Mouse (Mus musculus) cerebellum, adult 2 months (tissue): ENCODE data around the gene Mgat1. TPM values are rescaled to one million over a fixed set of nuclear protein-coding genes. Genes with fewer than 3 reads are reported as not detected.
"Not testable (repeated sequence)": the region's sequence is repeated elsewhere in the genome, so short reads cannot be mapped to it uniquely, and the experiment has no call there.

ENCODE experiments used
- DNase-seq, 2 experiments: peaks; one replicate each; pipeline ENCODE4 v3.0.0; 2021
- H3K27ac ChIP-seq: fragments of 200-500 bp; 2 replicates; pipeline ENCODE4 v1.5.1; 2012; ENCODE audit warnings: low read length, control low read depth, inconsistent platforms; ENCODE audit not compliant: insufficient read depth
- H3K27me3 ChIP-seq: fragments of 200-500 bp; 2 replicates; pipeline ENCODE4 v1.6.1; 2012; ENCODE audit warnings: inconsistent platforms, mild to moderate bottlenecking, low read length, moderate library complexity; ENCODE audit not compliant: control insufficient read depth, insufficient read depth
- H3K4me1 ChIP-seq: fragments of 200-500 bp; 2 replicates; pipeline ENCODE4 v1.6.1; 2011; ENCODE audit warnings: low read length; ENCODE audit not compliant: control insufficient read depth, insufficient read depth
- H3K4me3 ChIP-seq: fragments of 200-500 bp; replicated peaks from 2 replicates; pipeline ENCODE3; 2011; ENCODE audit warnings: mild to moderate bottlenecking, low read depth, low read length, control low read depth; ENCODE audit not compliant: insufficient read depth
- CTCF ChIP-seq: fragments of 200-500 bp; IDR thresholded peaks from 2 replicates; pipeline ENCODE4 v1.5.1; 2011; ENCODE audit warnings: low read depth, mild to moderate bottlenecking, control low read depth, low read length, moderate library complexity, borderline replicate concordance; ENCODE audit not compliant: insufficient read depth
- POLR2A ChIP-seq: fragments of 200-500 bp; IDR thresholded peaks from 2 replicates; pipeline ENCODE4 v1.6.1; 2011; ENCODE audit warnings: low read length, control low read depth, borderline replicate concordance; ENCODE audit not compliant: insufficient read depth
- WGBS: fragments of 180-500 bp; shearing (Covaris S2); methylation state at CpG from one replicate; pipeline ENCODE4 v1.1.7; 2018; 5-methylcytosine and 5-hydroxymethylcytosine counted together
- polyA plus RNA-seq: library from polyadenylated mRNA; depleted of rRNA; stranded (reverse); fragments of >200 nt; gene quantifications from 2 replicates; pipeline ENCODE4 v1.2.3, GENCODE M21; 2012; rRNA removed

The Mgat1 gene
- polyA plus RNA-seq, 1 experiment, result 61.2 TPM

DNA sequence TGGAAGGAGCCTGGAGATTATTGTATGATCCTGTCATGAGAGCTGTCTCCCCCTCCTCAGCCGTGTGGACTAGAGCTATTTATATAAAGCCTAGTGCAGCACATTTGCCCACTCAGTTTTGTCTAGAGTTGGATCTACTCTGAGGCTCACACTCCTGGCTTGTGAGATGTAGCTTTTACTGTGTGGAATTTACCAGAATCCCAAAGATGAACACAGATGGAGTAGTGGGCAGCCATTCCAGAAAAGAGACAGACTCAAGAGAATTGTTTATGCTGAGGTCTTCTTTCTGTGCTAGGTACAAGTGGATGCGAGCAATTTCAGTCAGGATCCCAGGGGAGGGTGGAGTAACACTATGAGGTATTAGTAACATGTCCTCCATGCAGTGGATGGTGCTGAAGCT, 43.3 kb downstream of the Mgat1 start:
- Histone ChIP-seq H3K27me3 (no peaks in the 10 kb centered on the region), H3K4me3 (no peak overlapping the region), H3K27ac (no peak overlapping the region), H3K4me1 (no peaks in the 10 kb centered on the region)
- WGBS, result 74% methylated on average over 2 of the region's 2 CpGs
- no peak for DNase-seq
- TF ChIP-seq POLR2A (no peak), CTCF (no peak)

DNA sequence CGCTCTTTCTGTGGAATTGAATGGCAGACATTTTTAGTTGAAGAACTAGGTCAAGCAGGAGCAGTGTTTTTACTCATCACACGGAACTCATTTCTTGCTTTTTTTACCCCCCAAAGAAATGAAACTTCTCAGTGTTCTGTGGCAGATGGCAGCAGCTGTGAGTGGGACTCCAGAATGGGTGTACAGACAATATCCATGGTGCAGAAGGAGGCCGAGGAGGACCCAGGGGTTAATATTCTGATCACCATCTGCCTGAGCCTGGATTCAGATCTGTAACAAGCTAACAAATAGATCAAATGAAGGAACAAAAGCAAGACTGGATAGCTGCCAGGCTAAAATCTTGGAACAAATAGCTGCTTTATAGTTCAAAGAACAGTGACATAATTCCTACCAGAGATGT, 48.8 kb downstream of the Mgat1 start:
- Histone ChIP-seq H3K4me1 (no peaks in the 10 kb centered on the region), H3K27me3 (no peaks in the 10 kb centered on the region), H3K4me3 (no peak overlapping the region), H3K27ac (no peak overlapping the region)
- no peak for DNase-seq
- WGBS, result 39% methylated on average over 3 of the region's 3 CpGs
- no peak for TF ChIP-seq CTCF

DNA sequence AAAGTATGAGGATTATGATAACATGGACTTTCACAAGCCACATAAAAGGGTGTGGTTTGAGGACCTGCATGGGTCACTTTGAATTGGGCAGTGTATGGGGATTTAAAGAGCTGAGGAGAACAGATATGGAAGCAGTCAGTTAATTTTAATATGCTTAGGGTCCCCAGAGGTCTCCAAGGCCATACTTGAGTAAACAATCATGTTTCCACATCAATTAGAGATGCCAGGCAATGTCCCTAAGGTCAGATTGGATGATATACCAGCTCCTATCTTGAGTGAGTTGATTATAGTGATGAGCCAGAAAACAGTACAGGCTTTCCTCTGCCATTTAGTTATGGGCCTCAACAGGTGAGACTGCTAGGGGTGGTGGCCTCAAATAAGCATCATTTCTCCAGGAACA, 60.5 kb downstream of the Mgat1 start, which contains the start of gene Olfr10:
TSS of gene Olfr10 (plus strand) at position 301 of the 400 bp plus-strand sequence.
- no peak for TF ChIP-seq CTCF
- no peak for TF ChIP-seq POLR2A

GRCm38 (mm10) chr11:49308547-49308946, 64.6 kb downstream of the Mgat1 start:
- WGBS, result 80% methylated on average over 5 of the region's 5 CpGs
- not testable (repeated sequence) for DNase-seq, H3K27me3 ChIP-seq, H3K27ac ChIP-seq, H3K4me3 ChIP-seq, H3K4me1 ChIP-seq

More for the DNA sequence above, 60.5 kb downstream of the Mgat1 start, which contains the start of gene Olfr10:
- Histone ChIP-seq H3K27ac (no peak within 1 kb of the TSS), H3K4me1 (no peaks in the 10 kb centered on the region), H3K4me3 (no peak within 1 kb of the TSS), H3K27me3 (no peaks in the 10 kb centered on the region)
- no peak for DNase-seq

Other genes starting within 250 kb of the Mgat1 start
- 0.88 and 1.00 TPM in 2 replicates for gene 9930111J21Rik2, start 192.9 kb upstream of the Mgat1 start, polyA plus RNA-seq
- 1.4 and 2.3 TPM in 2 replicates for gene Tgtp2, start 180.0 kb upstream of the Mgat1 start, polyA plus RNA-seq
- gene Ifi47, start 167.6 kb upstream of the Mgat1 start, polyA plus RNA-seq, result 1.6 TPM in 2 replicates
- not detected in 2 replicates for gene Olfr1396, start 129.3 kb upstream of the Mgat1 start, polyA plus RNA-seq
- gene Olfr1395, start 101.9 kb upstream of the Mgat1 start, polyA plus RNA-seq, result 0.11 TPM in 1 of 2 replicates, not detected in the other
- gene Olfr1394, start 89.8 kb upstream of the Mgat1 start, polyA plus RNA-seq, result not detected in 2 replicates
- gene Btnl9, start 57.0 kb upstream of the Mgat1 start, polyA plus RNA-seq, result 0.11 TPM in 1 of 2 replicates, not detected in the other
- 22.6 and 24.6 TPM in 2 replicates for gene Zfp62, start 40.9 kb upstream of the Mgat1 start, polyA plus RNA-seq
- 0.08 TPM in 1 of 2 replicates, not detected in the other for gene Olfr1393, start 34.1 kb downstream of the Mgat1 start, polyA plus RNA-seq
- gene Olfr1392, start 41.1 kb downstream of the Mgat1 start, polyA plus RNA-seq, result 0.08 and 0.15 TPM in 2 replicates
- gene Olfr10, start 60.5 kb downstream of the Mgat1 start, polyA plus RNA-seq, result not detected in 2 replicates
- gene Olfr1391, start 78.6 kb downstream of the Mgat1 start, polyA plus RNA-seq, result not detected in 2 replicates
- gene Olfr1390, start 91.0 kb downstream of the Mgat1 start, polyA plus RNA-seq, result not detected in 2 replicates
- gene Olfr1389, start 178.9 kb downstream of the Mgat1 start, polyA plus RNA-seq, result not detected in 2 replicates
- 0.11 and 0.25 TPM in 2 replicates for gene Olfr1388, start 192.4 kb downstream of the Mgat1 start, polyA plus RNA-seq
- not detected in 2 replicates for gene Olfr1387, start 211.2 kb downstream of the Mgat1 start, polyA plus RNA-seq
- not detected in 2 replicates for gene Olfr1386, start 220.9 kb downstream of the Mgat1 start, polyA plus RNA-seq
- gene Olfr1385, start 244.9 kb downstream of the Mgat1 start, polyA plus RNA-seq, result 0.03 TPM in 1 of 2 replicates, not detected in the other